Mouse (Mus musculus) splenic B cell, adult 2 months (primary cell): ENCODE data around the gene Upf3b.

ENCODE experiments used
- DNase-seq: peaks from one replicate; pipeline ENCODE4 v3.0.0-alpha.2; 2011; ENCODE audit warnings: low read depth, low spot score
- H3K27me3 ChIP-seq: 2 replicates; pipeline ENCODE4 v1.6.1; 2012; ENCODE audit warnings: mild to moderate bottlenecking, low read length, moderate library complexity, mixed read lengths; ENCODE audit not compliant: control insufficient read depth, poor library complexity, insufficient read depth, severe bottlenecking
- H3K36me3 ChIP-seq: 2 replicates; pipeline ENCODE4 v1.6.1; 2012; ENCODE audit warnings: mild to moderate bottlenecking, low read length, moderate library complexity, mixed read lengths; ENCODE audit not compliant: control insufficient read depth, poor library complexity, insufficient read depth, severe bottlenecking

The Upf3b gene

GRCm38 (mm10) chrX:37048066-37048889 lies 61.8 kb downstream of the Upf3b start, which contains the start of gene Sowahd:
Sowahd (plus strand) TSS chrX:37048845.
- Histone ChIP-seq H3K36me3 (no peaks in the 10 kb centered on the region), H3K27me3 (no peaks in the 10 kb centered on the region)
- no peak for DNase-seq

- Histone ChIP-seq H3K36me3 (no peaks in the 10 kb centered on the region), H3K27me3 (no peaks in the 10 kb centered on the region)
- peak; percentile 63 for DNase-seq
Measured at GRCm38 (mm10) chrX:37042726-37043125, 67.4 kb downstream of the Upf3b start.
